Mouse (Mus musculus): ENCODE data around the gene Hoxb3.
A peak's percentile ranks its signal among the peaks of the same experiment; 100 is the strongest.

Gene Hoxb3

DNA sequence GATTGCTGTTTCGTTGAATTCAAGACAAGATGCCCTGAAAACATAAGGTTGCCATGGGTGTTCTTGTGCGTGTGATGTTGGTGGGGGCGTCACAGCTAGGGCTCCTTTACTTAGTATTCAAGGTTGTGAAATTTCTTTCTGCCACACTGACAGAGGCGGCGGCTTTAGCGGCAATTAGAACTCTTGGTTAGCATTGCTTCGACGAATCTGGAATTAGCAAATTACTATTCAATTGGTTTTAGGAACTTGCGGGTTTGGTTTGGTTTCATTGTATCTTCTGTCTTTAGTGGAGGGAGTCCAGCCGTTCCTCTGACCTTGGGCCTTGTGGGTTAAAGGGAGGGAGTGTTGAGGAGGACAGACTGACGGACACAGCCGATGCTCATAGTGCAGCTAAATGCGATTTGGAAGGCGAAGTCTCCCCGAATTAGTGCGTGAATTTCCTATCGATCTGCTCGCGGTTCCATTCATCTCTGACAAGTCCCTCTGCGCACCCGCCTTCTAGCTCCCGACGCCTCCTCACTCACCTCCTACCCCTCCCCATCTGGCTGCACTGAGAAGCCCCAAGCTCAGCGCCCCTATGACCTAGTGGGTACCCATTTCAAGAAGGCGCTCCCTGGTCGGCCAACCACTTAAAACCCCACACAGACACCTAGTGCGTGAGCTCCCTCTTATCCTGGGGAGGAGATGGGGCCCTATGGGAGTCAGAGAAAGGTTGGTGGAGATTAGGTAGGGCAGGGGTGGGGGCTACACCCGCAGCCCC lies 5.3 kb upstream of the Hoxb3 start, which contains the start of gene Hoxb4:
Hoxb4 (plus strand) TSS at position 660 of the 760 bp plus-strand sequence.
- no peak for DNase-seq (ENCODE audit: low spot score)

DNA sequence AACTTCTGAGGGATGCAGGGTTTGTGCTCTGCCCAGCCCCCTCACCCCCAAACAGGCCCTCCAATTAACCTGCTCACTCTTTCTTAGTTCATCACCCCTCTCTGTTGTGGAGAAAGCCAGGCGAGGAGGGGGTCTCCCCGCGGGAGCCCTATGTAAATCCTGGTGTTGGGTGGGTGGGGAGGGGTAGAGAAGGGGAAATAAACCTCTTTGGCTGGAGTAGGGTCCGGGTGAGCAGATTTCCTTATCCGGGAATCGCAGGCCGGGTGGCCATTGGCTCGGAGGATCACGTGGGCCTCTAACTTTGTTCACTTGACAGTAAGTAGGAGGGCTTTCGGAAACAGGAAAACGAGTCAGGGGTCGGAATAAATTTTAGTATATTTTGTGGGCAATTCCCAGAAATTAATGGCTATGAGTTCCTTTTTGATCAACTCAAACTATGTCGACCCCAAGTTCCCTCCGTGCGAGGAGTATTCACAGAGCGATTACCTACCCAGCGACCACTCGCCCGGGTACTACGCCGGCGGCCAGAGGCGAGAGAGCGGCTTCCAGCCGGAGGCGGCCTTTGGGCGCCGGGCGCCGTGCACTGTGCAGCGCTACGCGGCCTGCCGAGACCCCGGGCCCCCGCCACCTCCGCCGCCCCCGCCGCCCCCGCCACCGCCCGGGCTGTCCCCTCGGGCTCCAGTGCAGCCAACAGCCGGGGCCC lies 4.6 kb upstream of the Hoxb3 start:
- DNase-seq (ENCODE audit: low spot score): peak; percentile 90

DNA sequence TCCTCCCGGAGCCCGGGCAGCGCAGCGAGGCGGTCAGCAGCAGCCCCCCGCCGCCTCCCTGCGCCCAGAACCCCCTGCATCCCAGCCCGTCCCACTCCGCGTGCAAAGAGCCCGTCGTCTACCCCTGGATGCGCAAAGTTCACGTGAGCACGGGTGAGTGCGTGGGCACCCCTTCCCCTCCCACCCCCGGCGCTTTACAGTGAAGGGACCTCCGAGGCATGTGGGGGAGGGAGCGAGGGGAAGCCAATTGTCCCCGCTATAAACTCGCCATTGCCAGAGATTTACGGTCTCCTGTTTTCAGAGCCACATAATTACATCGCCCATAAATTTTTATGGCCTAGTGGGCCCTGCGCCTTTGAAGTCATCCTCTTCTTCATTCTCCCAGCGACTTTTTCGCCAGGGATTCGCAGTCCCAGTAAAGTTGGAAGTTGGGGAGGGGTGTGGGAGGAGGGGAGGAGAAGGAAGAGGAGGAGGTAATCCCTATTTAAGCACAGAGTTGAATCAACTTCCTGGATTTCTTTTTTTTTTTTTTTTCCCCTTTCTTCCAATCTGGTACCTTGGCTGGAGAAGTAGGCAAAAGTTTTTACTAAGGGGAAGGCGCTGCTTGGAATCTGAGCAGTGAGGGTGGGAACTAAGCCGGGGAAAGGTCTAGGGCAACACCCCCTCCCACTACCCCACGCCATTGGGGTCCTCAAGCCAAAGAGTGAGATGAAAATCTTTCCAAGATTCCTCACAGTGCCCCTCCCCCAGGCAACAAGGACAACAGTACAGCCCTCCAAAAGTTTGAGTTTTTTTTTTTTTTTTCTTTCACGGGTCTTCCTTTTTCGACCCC lies 3.8 kb upstream of the Hoxb3 start:
- peak; percentile 83 for DNase-seq (ENCODE audit: low spot score)

DNA sequence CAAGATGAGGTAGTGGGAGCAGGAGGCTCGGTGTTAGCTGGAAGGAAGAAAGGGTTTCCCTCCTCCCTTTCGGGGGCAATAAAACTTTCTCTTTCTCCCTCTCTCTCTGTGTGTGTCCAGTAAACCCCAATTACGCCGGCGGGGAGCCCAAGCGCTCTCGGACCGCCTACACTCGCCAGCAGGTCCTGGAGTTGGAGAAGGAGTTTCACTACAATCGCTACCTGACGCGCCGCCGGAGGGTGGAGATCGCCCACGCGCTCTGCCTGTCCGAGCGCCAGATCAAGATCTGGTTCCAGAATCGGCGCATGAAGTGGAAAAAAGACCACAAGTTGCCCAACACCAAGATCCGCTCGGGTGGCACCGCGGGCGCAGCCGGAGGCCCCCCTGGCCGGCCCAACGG lies 3.2 kb upstream of the Hoxb3 start:
- no peak for DNase-seq (ENCODE audit: low spot score)

DNA sequence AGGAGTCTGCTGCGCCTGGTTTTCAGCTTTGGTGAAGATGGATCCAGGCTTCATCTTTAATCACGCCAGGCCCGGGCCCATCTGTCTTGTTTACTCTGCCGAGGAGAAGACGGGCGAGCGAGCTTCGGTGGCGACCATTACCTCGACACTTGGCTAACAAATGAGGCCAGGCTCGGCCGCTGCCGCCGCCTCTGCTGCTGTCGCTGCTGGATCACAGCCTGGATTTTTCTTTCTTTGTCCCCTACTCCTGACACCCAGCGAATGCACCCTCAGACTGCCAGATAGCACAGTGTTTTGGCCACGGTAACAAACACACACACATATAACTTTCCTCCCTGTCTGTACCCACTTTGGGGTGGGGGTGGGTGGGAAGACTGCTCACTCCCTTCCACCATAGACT lies 2.4 kb upstream of the Hoxb3 start:
- DNase-seq (ENCODE audit: low spot score): no peak

DNA sequence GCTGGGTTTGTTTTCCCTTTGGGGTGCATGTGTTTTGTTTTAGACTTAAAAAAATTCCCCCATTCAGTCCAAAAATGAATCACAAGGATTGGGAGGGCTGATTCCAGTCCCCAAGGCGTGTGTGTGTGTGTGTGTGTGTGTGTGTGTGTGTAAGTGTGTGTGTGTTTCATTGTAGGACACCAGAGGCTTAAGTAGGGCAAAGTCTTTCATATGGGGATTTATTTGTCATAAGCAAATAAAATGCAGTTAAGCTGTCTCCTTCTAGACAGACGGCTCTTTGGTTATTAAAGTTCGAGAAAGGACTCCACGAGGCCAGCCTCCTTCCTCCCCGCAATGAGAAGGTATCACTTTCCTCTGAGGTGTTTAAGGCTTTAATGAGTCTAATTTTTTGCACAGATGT lies 1.3 kb upstream of the Hoxb3 start:
- no peak for DNase-seq (ENCODE audit: low spot score)

DNA sequence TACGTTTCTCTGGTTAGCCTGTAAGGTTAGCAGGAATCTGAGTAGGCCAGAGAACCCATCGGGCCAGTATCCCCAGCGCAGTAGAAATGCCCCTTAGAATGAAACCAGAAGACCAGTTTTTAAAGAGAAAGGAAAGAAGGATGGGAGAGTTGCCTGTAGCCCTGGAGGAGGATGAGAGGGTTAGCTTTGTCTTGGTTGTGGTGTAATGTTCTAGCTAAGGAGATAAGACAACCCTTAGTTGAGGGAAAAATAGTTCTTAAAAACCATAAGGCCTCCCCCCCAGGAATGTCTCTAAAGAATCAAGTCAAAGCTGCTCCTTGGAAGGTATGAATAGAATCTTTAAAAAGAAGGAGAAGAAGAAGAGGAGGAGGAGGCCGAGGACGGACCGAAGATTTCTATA lies 388 bp upstream of the Hoxb3 start:
- no peak for DNase-seq (ENCODE audit: low spot score)

DNA sequence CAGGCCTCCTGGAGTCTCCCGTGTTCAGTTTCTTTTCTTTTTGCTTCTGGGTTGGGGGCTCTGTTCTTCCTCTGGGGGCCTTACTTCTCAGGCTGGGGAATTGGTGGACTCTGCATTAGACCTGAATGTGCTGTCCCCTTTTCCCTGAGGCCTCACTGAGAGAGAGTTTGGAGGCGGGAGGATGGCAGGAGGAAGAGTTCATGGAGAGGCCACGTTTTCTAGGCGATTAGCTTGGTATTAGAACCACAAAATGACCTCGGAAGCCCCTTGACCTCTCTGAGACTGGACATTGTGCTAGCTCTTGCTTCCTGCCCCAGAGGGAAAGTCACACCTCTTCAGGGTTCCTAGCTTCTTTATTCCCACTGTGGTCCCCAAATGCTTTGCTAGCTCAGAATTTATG lies 999 bp downstream of the Hoxb3 start:
- DNase-seq (ENCODE audit: low spot score): peak; percentile 85

DNA sequence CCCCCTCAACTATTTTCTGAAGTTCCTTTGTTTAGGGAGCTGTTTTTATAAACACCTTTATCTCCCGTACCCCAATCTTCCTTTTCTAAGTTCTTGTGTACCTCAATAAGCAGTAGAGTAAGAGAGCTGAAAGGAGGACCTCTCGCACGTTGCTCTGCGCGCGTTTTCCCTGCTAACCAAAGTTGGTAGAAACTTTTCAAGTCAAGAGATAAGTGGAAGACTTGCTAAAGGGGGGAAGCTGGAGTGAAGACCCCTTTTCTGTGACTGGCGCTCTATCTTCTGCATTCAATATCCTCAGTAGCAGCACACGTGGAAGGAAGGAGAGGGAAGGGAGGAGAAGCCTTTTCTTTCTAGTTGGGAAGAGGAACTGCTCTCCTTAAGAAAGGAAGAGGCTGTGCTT lies 1.8 kb downstream of the Hoxb3 start:
- DNase-seq (ENCODE audit: low spot score): no peak

DNA sequence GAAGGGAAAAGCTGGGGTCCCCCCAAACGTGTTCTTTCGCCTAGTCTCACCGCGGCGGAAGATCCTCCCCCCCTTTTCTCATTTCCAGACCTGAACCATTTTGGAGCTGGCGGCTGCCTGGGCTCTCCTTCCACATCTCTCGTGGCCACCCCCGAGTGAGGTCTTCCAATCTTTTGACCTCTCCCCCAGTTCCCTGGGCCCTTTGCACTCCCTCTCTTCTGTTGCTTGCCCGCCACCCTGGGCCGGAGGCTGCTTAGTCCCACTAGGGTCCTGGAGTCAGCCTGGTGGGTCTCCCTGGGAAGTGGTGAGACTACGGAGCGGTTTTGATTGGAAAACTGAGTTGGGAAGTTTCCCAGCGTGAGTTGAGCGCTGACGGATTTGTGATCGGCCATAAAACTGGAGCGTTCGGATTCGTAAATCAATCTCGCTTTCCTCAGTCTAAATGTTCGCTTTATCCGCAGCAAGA lies 2.7 kb downstream of the Hoxb3 start:
- no peak for DNase-seq (ENCODE audit: low spot score)

DNA sequence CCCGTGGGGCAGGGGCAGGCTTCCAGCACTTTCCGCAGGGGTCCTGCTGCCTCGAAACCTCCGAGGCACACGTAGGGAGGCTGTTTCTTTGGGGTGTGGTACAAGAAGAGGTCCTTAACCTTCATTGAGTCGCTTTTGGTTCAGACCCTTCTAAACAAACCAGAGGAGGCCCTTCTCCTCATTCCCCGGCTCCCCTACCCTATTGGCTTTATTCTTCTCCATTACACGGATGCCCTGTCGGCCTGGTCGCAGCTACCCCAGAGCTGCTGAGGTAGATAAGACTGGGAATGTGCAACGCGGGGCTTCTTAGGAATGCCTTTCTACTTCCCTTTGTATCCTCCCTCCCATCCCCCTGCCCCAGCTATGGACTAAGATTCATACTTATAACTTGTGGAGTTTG lies 3.6 kb downstream of the Hoxb3 start:
- no peak for DNase-seq (ENCODE audit: low spot score)

DNA sequence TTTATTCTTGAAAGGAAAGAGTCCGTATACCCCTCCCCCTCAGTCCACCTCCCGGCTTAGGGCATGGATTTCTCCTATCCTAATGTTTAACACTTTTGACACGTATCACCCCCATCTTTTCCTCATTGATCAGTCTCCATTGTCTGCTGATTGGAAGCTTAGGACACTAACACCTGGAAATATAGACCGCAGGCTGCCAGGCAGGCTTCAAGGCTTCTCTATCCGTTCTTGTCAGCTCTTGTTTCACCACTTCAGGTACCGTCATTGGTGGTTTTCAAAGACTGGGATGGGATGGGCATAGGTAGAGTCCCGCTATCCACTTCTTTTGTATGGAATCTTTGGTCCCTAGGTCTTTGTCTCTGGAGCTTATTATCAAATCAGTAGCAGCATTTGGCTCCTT lies 4.0 kb downstream of the Hoxb3 start:
- no peak for DNase-seq (ENCODE audit: low spot score)

DNA sequence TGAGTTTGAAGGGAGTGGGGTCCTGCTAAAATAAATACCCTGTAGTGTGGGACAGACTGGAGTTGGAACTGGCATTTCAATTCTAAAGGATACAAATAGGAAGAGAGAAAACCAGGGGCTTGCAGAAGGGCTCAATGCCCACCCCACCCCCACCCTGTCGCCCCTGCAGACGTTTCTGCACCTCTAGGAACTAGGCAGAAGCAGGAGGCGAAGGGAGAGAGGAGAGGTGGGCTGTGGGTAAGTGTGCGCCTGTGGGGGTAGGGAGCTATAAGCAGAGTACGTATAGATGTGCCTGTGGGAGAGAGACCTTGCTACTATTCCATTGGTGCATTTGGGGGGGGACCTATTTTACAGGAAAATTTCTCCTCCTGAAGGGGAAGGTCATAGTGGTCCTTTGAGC lies 4.6 kb downstream of the Hoxb3 start:
- no peak for DNase-seq (ENCODE audit: low spot score)

DNA sequence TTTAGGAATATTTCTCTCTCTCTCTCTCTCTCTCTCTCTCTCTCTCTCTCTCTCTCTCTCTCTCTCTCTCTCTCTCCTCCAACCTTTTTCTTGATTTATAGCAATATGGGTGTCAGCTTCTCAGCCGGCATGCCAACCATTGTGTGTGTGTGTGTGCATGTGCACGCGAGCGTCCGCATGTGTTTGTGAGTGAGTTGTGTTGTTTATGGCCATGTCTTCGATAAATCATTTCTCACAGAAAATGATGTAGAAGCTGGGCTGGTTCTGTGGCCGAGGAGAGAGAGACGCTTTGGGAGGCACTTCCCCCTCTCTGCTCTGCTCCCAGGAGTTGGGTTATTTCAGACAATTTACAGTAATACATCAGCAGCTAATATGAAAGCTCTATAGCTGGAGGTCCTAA lies 5.5 kb downstream of the Hoxb3 start:
- DNase-seq (ENCODE audit: low spot score): no peak

DNA sequence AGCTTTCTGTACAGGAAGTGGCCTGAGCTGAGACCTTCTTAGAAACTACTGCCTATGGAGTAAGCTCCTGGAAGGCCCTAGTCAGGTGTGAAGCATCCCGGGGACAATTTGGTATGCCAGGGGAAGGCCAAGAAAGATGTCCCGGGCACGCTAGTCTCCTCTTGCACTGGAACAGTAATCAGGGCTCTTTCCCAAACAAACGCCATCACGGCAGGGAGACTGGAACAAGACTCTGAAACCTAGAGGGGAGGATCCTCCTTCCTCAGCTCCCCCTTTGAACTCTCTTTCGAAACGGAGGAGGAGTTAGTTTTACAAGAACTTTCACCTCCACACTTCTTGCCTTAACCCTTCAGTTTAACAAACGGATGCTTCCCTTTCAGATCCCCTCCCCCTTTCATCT lies 9.0 kb downstream of the Hoxb3 start:
- no peak for DNase-seq (ENCODE audit: low spot score)

DNA sequence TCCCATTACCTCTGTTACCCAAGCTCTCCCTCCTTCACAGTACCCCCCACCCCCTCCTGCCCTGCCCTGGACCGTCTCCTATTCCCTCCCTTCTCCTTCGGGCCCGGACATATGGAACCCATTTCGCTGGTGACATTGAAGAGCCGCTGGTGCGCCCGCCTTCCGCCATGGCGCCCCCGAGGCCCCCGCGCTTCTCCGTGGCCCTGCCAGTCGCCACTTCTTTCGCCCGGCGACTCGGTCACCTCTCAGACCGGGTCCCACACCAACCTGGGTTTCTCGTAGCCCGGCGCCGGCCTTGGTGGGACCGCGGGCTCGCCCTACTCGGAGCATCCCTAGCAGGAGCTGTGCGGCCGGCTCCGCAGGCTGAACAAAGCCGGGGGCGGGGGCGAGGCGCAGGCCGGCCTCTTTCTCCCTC lies 9.5 kb downstream of the Hoxb3 start:
- no peak for DNase-seq (ENCODE audit: low spot score)

DNA sequence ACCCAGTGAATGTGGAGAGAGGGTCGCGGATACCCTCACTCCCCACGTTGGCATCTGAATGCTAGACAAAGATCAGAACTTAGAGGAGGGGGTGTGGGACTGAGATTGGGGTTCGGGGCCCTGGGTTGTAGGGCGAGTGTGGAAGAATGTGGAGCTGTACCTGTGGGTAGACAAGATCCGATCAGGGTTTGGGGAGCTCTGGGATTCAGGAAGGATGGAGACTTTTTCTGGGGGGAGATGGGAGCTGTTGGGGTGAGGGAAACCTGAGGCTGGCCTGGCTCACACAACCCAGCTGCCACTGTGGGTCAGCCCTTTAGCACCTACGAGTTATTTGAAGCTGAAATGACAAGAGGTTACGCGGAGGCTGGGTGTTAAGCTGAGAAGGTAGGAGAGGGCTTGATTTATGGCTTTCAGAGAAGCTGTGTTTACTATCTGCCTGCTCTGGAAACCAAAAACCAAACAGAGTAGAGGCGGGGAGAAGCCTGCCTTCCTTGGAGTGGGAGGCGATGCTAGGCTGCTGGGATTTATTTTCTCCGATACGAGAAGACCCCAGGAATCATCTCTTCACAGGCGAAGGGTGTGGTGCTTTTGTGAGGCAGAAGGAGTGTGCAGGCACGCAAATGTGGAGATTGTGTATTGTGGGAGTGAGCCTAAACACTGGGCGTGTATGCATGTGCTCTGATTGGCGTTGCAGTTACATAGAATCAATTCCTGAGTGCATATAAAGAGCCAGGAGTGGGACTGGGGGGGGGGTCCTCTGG lies 10.3 kb downstream of the Hoxb3 start:
- DNase-seq (ENCODE audit: low spot score): no peak

DNA sequence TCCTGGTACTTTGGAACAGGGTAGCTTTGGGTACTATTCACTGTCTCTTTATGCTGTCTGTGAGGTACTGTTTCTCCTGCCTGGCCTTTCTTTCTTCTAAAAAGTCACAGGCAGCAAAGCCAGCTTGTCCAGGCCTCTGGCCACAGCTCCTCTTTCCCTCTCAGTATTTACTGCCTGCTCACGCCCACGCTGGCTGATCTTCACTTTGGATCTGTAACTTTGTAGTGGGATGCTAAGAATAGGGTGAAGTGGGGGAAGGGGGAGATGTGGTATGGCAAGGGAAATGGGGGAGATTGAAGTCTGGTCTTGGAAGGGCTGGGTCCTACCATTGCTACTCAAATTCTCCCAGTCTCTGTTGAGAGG lies 10.9 kb downstream of the Hoxb3 start:
- DNase-seq (ENCODE audit: low spot score): no peak

DNA sequence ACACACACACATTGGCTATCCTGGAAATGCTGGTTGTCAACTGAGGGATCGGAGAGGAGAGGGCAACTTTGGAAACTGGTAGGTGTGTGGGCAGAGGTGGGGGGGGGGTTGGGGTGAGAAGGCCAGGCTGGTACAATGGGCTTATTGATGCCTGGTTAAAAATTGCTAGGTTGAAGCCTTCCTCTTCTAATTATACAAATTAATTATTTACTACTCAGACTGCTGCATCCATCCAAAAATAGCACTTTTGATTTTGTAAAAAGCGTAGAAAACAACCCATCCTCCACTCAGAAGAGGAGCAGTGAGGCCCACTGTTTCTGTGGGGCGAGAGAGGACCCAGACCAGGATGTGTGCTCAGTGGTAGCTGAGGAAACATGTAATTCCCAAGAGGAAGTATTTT lies 11.9 kb downstream of the Hoxb3 start:
- DNase-seq (ENCODE audit: low spot score): no peak

DNA sequence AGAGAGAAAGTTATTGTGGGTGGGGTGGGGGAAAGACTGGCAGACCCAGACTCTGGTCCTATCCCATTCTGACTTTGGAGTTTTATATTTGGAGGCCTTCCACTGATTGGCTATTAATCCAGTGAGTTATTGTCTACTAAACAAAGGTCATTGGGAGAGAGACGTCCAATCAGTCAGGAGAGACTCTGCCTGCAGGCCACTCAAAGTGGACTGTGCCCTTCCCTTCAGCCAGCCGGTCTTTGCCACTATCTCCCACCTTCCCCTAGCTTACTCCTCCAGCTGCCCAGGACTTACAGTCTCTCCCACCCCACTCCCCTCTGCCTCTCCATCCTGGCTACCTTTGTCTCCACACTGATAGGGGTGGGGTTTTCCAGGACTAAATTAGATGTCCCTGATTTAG lies 13.5 kb downstream of the Hoxb3 start:
- no peak for DNase-seq (ENCODE audit: low spot score)

DNA sequence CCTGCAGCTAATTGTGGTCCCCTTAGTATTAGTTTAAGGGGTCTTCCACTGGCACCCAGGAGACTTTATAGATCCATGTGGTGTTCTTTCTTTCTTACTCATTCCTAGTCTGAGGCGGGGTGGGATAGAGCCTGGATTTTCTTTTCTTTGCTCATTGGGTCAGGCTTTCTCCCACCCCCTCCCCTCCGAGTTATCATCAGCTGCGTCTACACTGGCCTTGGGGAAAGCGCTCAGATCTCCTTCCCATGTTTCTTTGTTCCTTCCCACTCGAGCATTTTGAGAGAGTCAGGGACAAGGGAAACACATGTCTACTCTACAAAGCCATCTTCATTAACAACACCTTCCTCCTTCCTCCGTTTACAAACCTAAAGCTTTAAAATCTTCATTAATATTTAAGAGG lies 13.9 kb downstream of the Hoxb3 start:
- DNase-seq (ENCODE audit: low spot score): no peak
